Mouse (Mus musculus) heart, embryonic 15.5 days (tissue): Measurements from ENCODE around the gene Ncf4. TPM values are rescaled to one million over a fixed set of nuclear protein-coding genes. Genes with fewer than 3 reads are reported as not detected.
"Not testable (repeated sequence)": the region's sequence is repeated elsewhere in the genome, so short reads cannot be mapped to it uniquely, and the experiment has no call there.

Source experiments
- ATAC-seq: fragments of 200-750 bp; cut with Nextera tagmentation; replicated peaks from 2 replicates; pipeline ENCODE4 v1.8.0; 2017; ENCODE audit warnings: low read depth, moderate TSS enrichment; ENCODE audit not compliant: insufficient number of reproducible peaks, insufficient read depth, low FRiP score
- H3K27ac ChIP-seq: fragments of 300-500 bp; sonication (generic); 2 replicates; pipeline ENCODE4 v1.5.1; 2015; ENCODE audit warnings: mild to moderate bottlenecking, inconsistent platforms
- H3K27me3 ChIP-seq: fragments of 300-500 bp; sonication (generic); 2 replicates; pipeline ENCODE4 v1.6.1; 2015; ENCODE audit warnings: inconsistent platforms
- H3K36me3 ChIP-seq: fragments of 300-500 bp; sonication (generic); 2 replicates; pipeline ENCODE4 v1.6.1; 2015; ENCODE audit warnings: mild to moderate bottlenecking, inconsistent platforms
- H3K4me1 ChIP-seq: fragments of 300-500 bp; sonication (generic); replicated peaks from 2 replicates; pipeline ENCODE4 v1.6.1; 2015; ENCODE audit warnings: inconsistent platforms
- H3K4me2 ChIP-seq: fragments of 300-500 bp; sonication (generic); 2 replicates; pipeline ENCODE4 v1.6.1; 2015; ENCODE audit warnings: inconsistent platforms, mild to moderate bottlenecking, moderate library complexity
- H3K4me3 ChIP-seq: fragments of 300-500 bp; sonication (generic); 2 replicates; pipeline ENCODE4 v1.5.1; 2015; ENCODE audit warnings: mild to moderate bottlenecking, inconsistent platforms
- H3K9ac ChIP-seq: fragments of 300-500 bp; sonication (generic); 2 replicates; pipeline ENCODE4 v1.6.1; 2015; ENCODE audit warnings: mild to moderate bottlenecking, inconsistent platforms
- H3K9me3 ChIP-seq: fragments of 300-500 bp; sonication (generic); replicated peaks from 2 replicates; pipeline ENCODE4 v1.6.1; 2016; ENCODE audit warnings: inconsistent platforms
- WGBS: fragments of 180-500 bp; shearing (Covaris S2); methylation state at CpG from one replicate; pipeline ENCODE4 v1.1.7; 2015; ENCODE audit warnings: mixed read lengths; 5-methylcytosine and 5-hydroxymethylcytosine counted together
- polyA plus RNA-seq: library from polyadenylated mRNA; unstranded; fragments of >200 nt; fragmentation: Nextera tagmentation; extraction: Ambion mirVana; gene quantifications from 2 replicates; pipeline ENCODE4 v1.2.1, GENCODE M21; 2015

Ncf4 gene
- polyA plus RNA-seq, 1 experiment from 2014 or later: 4.0 TPM

- no peak for ATAC-seq
- Histone ChIP-seq H3K4me1 (no peaks in the 10 kb centered on the region), H3K27ac (no peak overlapping the region), H3K9ac (no peak overlapping the region), H3K4me2 (no peak overlapping the region), H3K36me3 (no peaks in the 10 kb centered on the region), H3K4me3 (no peak overlapping the region), H3K27me3 (no peaks in the 10 kb centered on the region), H3K9me3 (no peaks in the 10 kb centered on the region)
- WGBS: 62% methylated on average over 5 of the region's 5 CpGs
Measured at GRCm38 (mm10) chr15:78234823-78235509, 9.6 kb upstream of the Ncf4 start.

DNA sequence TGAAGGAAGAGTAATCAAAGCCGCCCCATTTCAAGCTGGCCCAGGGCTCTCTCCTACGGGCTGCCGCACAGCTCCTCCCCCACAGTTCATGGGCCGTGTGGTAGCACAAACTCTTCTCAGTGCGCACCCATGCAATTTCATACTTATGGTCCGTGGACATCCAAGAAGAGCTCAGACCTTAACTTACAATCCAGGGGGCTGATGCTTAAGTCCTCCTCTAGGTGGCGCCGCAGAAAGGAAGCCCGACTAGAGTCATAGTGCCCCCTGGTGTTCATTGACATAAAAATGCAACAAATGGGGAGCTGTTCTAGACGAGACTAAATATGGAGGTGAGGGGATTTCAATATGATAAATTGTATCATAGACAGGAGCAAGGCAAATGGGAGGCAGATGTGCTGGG lies 5.1 kb upstream of the Ncf4 start:
- H3K4me2 ChIP-seq: no peak overlapping the region
- WGBS: 27% methylated on average over 10 of the region's 10 CpGs
- ATAC-seq: no peak
- H3K4me3 ChIP-seq: no peak overlapping the region
- peaks cover 5% of the 10 kb centered on the region; the same call in 1 of the 2 replicates for H3K27me3 ChIP-seq
- no peak overlapping the region for H3K27ac ChIP-seq
- no peaks in the 10 kb centered on the region for H3K36me3 ChIP-seq
- no peaks in the 10 kb centered on the region for H3K9me3 ChIP-seq
- H3K4me1 ChIP-seq: peaks cover 23% of the 10 kb centered on the region
- no peak overlapping the region for H3K9ac ChIP-seq

DNA sequence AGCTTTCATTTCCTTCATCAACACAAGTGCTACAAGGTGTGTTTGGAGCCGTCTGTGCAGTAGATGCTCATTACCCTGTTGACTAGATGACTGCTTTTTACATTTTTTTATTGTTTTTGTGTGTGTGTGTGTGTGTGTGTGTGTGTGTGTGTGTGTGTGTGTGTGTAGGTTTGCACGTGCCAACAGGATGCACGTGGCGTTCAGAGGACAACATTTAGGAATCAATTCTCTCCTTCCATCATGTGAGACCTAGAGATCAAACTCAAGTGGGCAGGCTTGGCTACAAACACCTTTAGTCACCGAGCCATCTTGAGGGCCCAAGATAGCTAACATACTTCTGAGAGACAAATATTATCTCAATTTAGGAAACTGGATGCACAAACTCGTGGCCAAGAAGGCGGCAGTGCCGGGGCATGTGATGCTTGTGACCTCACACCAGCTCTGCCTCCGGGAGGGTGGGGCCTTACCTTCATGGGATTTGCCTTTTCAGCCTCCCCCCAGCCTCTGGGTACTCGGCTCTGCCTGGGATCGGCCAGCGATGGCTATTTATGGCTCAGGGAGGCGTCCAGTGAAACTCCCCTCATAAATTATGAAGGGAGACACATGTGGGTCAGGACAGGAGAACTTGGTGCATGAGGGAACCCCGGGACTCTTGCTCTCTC lies 4.5 kb upstream of the Ncf4 start:
- Histone ChIP-seq H3K27me3 (peaks cover 5% of the 10 kb centered on the region; the same call in 1 of the 2 replicates), H3K9ac (no peak overlapping the region), H3K4me1 (peaks cover 26% of the 10 kb centered on the region), H3K4me2 (no peak overlapping the region), H3K9me3 (no peaks in the 10 kb centered on the region), H3K36me3 (no peaks in the 10 kb centered on the region), H3K4me3 (no peak overlapping the region), H3K27ac (no peak overlapping the region)
- no peak for ATAC-seq
- WGBS: 57% methylated on average over 14 of the region's 14 CpGs

DNA sequence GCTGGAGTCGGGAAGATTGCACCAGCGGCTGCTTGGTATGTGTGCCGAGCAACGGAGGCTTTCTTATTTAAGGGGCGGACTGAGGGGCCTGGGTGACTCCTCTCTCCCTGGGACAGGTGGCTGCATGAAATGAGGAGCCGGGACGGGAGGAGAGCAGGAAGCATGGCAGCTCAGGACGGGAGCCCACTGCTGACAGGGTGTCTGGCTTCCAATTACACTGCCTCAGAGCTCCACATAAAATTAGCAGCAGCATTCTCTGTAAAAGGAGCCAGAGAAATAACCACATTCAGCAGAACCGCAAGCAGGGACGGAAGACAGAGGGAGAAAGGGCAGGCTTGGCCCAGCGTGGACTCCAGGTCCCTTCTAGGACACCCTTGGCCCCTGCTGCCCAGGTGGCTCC lies 3.3 kb upstream of the Ncf4 start:
- Histone ChIP-seq H3K36me3 (no peaks in the 10 kb centered on the region), H3K9me3 (no peaks in the 10 kb centered on the region), H3K27me3 (peaks cover 5% of the 10 kb centered on the region; the same call in 1 of the 2 replicates), H3K4me3 (no peak overlapping the region), H3K4me1 (peaks cover 30% of the 10 kb centered on the region), H3K4me2 (no peak overlapping the region), H3K9ac (no peak overlapping the region), H3K27ac (no peak overlapping the region)
- WGBS: 48% methylated on average over 11 of the region's 11 CpGs
- ATAC-seq: no peak

DNA sequence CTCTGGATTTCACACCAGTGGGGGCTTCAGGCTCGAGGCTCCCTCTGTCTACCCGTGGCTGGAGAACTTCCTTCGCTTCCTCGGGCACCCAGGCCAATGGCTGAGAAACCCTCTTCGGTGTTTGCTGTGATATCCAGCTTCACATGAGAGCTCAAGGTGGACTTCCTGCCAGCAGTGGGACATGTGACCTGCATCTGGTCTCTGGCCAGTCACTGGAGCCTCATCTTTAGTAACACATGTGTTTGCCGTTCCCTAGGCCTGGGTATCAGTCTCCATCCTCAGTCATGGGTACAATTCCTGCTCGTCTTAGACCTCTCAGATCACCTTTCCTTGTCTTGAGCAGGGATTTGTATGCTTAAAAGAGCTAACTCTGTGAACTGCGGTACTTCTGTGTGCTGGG lies 1.5 kb upstream of the Ncf4 start:
- no peak overlapping the region for H3K4me2 ChIP-seq
- WGBS: 68% methylated on average over 8 of the region's 8 CpGs
- peaks cover 39% of the 10 kb centered on the region for H3K4me1 ChIP-seq
- H3K27ac ChIP-seq: peak overlapping the region; percentile 58
- H3K9me3 ChIP-seq: no peaks in the 10 kb centered on the region
- peaks cover 5% of the 10 kb centered on the region; the same call in 1 of the 2 replicates for H3K27me3 ChIP-seq
- H3K36me3 ChIP-seq: no peaks in the 10 kb centered on the region
- no peak overlapping the region for H3K4me3 ChIP-seq
- no peak for ATAC-seq
- H3K9ac ChIP-seq: no peak overlapping the region

- Histone ChIP-seq H3K4me1 (peaks cover 39% of the 10 kb centered on the region), H3K9me3 (no peaks in the 10 kb centered on the region), H3K4me3 (no peak overlapping the region), H3K9ac (no peak overlapping the region), H3K27ac (peak overlapping the region; percentile 58), H3K27me3 (peaks cover 5% of the 10 kb centered on the region; the same call in 1 of the 2 replicates), H3K36me3 (no peaks in the 10 kb centered on the region), H3K4me2 (no peak overlapping the region)
- 0 out of 2 replicates have a peak, but pooled peaks have one; percentile 35 for ATAC-seq
- 44% methylated on average over 6 of the region's 6 CpGs for WGBS
Measured at GRCm38 (mm10) chr15:78243774-78244173, 827 bp upstream of the Ncf4 start.

- Histone ChIP-seq H3K27me3 (peaks cover under 1% of the 10 kb centered on the region; the same call in 1 of the 2 replicates), H3K36me3 (no peaks in the 10 kb centered on the region), H3K27ac (peak overlapping the region; percentile 31; the same call in 1 of the 2 replicates), H3K9me3 (no peaks in the 10 kb centered on the region), H3K4me2 (no peak overlapping the region), H3K9ac (no peak overlapping the region), H3K4me1 (peaks cover 35% of the 10 kb centered on the region), H3K4me3 (no peak overlapping the region)
- no peak for ATAC-seq
- WGBS: 60% methylated on average over 18 of the region's 18 CpGs
Measured at GRCm38 (mm10) chr15:78246143-78247116, 1.8 kb downstream of the Ncf4 start.

DNA sequence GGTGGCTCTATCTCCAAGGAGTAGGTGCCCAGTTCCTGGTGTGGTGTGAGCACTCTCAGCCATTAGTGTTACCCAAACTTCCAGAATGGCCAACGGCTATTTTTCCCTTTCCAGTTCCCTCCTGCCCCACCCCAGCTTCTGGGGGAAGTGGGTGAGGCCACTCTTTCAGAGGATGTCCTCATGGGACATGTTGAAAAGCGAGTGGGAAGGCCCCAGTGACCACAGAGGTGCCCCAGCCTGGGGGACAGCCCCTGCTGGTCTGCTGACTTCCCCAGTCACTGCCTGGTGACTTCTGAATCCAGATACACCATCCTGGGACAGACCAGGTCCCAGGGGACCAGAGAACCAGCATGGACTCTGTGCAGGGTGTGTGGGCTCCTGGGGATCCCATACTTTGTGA lies 3.1 kb downstream of the Ncf4 start:
- no peak overlapping the region for H3K9ac ChIP-seq
- peaks cover 4% of the 10 kb centered on the region; the same call in 1 of the 2 replicates for H3K27me3 ChIP-seq
- no peak overlapping the region for H3K27ac ChIP-seq
- no peak overlapping the region for H3K4me3 ChIP-seq
- H3K4me1 ChIP-seq: peaks cover 34% of the 10 kb centered on the region
- H3K4me2 ChIP-seq: no peak overlapping the region
- WGBS: 70% methylated on average over 2 of the region's 2 CpGs
- no peaks in the 10 kb centered on the region for H3K36me3 ChIP-seq
- no peaks in the 10 kb centered on the region for H3K9me3 ChIP-seq
- no peak for ATAC-seq

DNA sequence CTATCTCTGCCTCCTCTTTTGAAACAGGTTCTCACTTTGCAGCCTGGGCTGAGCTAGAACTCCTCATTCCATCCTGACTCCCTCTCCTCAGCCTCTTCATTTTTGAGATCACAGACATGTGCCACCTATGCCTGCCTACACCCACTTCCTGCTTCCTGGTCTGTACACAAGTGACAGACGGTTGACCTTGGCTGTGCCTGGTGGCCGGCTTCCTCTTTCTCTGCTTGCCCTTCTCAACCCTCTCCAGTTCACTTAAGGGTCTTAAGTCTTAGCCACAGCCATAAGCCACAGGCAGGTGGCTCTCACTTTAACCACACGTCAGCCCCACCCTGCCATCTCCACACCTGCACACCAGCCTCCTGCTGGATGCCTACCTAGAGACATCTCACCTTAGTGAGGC lies 3.8 kb downstream of the Ncf4 start:
- Histone ChIP-seq H3K4me2 (no peak overlapping the region), H3K4me1 (peaks cover 27% of the 10 kb centered on the region), H3K4me3 (no peak overlapping the region), H3K9me3 (no peaks in the 10 kb centered on the region), H3K27ac (no peak overlapping the region), H3K36me3 (no peaks in the 10 kb centered on the region), H3K27me3 (peaks cover 8% of the 10 kb centered on the region), H3K9ac (no peak overlapping the region)
- no peak for ATAC-seq
- 49% methylated on average over 3 of the region's 3 CpGs for WGBS

DNA sequence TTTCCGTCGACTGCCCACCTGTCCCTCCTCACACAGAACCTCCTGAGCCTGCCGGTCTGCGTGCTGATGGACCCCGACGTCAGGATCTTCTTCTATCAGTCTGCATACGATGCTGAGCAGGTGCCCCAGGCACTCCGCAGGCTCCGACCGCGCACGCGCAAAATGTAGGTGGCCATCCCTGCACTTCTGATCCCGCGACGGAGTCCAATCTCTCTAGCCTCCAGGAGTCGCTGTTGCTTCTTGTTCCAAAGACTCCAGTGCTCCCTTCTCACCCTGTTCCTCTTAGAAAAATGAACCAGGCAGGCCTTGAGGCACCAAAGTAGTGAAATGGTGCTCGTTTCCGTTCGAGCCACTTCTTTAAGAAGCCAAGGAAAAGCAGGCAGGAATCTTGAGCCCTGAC lies 10.2 kb downstream of the Ncf4 start:
- Histone ChIP-seq H3K36me3 (no peaks in the 10 kb centered on the region), H3K27ac (no peak overlapping the region), H3K4me2 (no peak overlapping the region), H3K9me3 (no peaks in the 10 kb centered on the region), H3K4me3 (no peak overlapping the region), H3K9ac (no peak overlapping the region), H3K27me3 (peaks cover 31% of the 10 kb centered on the region), H3K4me1 (peaks cover 11% of the 10 kb centered on the region)
- 25% methylated on average over 20 of the region's 20 CpGs for WGBS
- no peak for ATAC-seq

DNA sequence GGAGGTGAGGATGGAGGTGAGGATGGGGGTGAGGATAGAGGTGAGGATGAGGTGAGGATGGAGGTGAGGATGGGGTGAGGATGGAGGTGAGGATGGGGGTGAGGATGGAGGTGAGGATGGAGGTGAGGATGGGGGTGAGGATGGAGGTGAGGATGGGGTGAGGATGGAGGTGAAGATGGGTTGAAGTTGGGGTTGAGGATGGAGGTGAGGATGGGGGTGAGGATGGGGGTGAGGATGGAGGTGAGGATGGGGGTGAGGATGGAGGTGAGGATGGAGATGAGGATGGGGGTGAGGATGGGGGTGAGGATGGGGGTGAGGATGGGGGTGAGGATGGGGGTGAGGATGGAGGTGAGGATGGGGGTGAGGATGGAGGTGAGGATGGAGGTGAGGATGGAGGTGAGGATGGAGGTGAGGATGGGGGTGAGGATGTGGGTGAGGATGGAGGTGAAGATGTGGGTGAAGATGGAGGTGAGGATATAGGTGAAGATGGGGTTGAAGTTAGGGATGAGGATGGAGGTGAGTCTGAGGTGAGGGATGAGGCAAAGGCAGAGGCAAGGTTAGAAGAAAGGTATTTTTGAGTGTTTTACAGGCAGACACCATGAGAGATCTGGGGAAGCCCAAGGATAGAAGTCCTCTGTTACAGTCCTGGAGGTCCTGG lies 12.1 kb downstream of the Ncf4 start:
- ATAC-seq: not testable (repeated sequence)

More for the DNA sequence above, 12.1 kb downstream of the Ncf4 start:
- not testable (repeated sequence) for H3K9me3 ChIP-seq, H3K4me3 ChIP-seq, H3K4me2 ChIP-seq, H3K27ac ChIP-seq, H3K9ac ChIP-seq, H3K36me3 ChIP-seq
- peaks cover 31% of the 10 kb centered on the region for H3K27me3 ChIP-seq
- peaks cover 11% of the 10 kb centered on the region for H3K4me1 ChIP-seq
